In genomic region chr15:6400115-6400514, GRCm38 (mm10) we compare ENCODE assay signal across 20 mouse cellular contexts. TPM values are rescaled to one million over a fixed set of nuclear protein-coding genes. Genes with fewer than 3 reads are reported as not detected.
"Had no signal": no experiment of that assay in that cellular context is flagged by ENCODE, and none has a peak within 500 bp of the region (broad histone marks: within the 10 kb centered on the region; RNA-seq: fewer than 3 reads in every experiment).

No protein-coding gene starts in this region.

- DNase-seq: gastrocnemius, adult 2 months; gastrocnemius, postnatal 10 days; gastrocnemius, postnatal 25 days; heart, postnatal 10 days; heart, postnatal 4 days; kidney, adult 18-20 months; kidney, adult 8-10 months; kidney, postnatal 10 days; kidney, postnatal 25 days; kidney, postnatal 4 days; left cerebral cortex, postnatal 4 days had no signal

RNA-seq across cellular contexts. Expression of gene C9, which starts 45.0 kb away (rescaled TPM):
- total RNA-seq: gastrocnemius, adult 2 months; gastrocnemius, postnatal 10 days; gastrocnemius, postnatal 25 days; gastrocnemius, postnatal 4 days; granulocyte monocyte progenitor cell, adult 5-6 weeks; heart, adult 8-10 months; heart, postnatal 10 days; heart, postnatal 25 days; heart, postnatal 4 days; layer of hippocampus, adult 2 months; layer of hippocampus, postnatal 10 days; layer of hippocampus, postnatal 25 days; left cerebral cortex, adult 2 months; left cerebral cortex, postnatal 25 days; left cerebral cortex, postnatal 4 days had no signal
